Mouse (Mus musculus): ENCODE measurements around the gene Zmynd12. TPM values are rescaled to one million over a fixed set of nuclear protein-coding genes. Genes with fewer than 3 reads are reported as not detected.
A peak's percentile ranks its signal among the peaks of the same experiment; 100 is the strongest.

Zmynd12 gene
- total RNA-seq, 1 experiment from 2014 or later, result not detected

- ATAC-seq (replicated peaks; ENCODE audit: low read depth, poor library complexity, severe bottlenecking), result no peak
These were observed 19.9 kb downstream of the Zmynd12 start for GRCm38 (mm10) chr4:119442539-119442938.

GRCm38 (mm10) chr4:119447261-119447660 is 24.6 kb downstream of the Zmynd12 start:
- ATAC-seq (replicated peaks; ENCODE audit: low read depth, poor library complexity, severe bottlenecking), result no peak

GRCm38 (mm10) chr4:119447786-119448185 is 25.2 kb downstream of the Zmynd12 start:
- ATAC-seq (replicated peaks; ENCODE audit: low read depth, poor library complexity, severe bottlenecking), result no peak

GRCm38 (mm10) chr4:119450436-119450835 is 27.8 kb downstream of the Zmynd12 start:
- ATAC-seq (replicated peaks; ENCODE audit: low read depth, poor library complexity, severe bottlenecking), result no peak

GRCm38 (mm10) chr4:119453128-119453527 is 30.5 kb downstream of the Zmynd12 start:
- no peak for ATAC-seq (replicated peaks; ENCODE audit: low read depth, poor library complexity, severe bottlenecking)

- ATAC-seq (replicated peaks; ENCODE audit: low read depth, poor library complexity, severe bottlenecking), result no peak
These were observed 30.9 kb downstream of the Zmynd12 start for GRCm38 (mm10) chr4:119453533-119453932.

GRCm38 (mm10) chr4:119460296-119460695 is 37.7 kb downstream of the Zmynd12 start:
- ATAC-seq (replicated peaks; ENCODE audit: low read depth, poor library complexity, severe bottlenecking), result no peak

GRCm38 (mm10) chr4:119460728-119461141 is 38.1 kb downstream of the Zmynd12 start:
- no peak for ATAC-seq (replicated peaks; ENCODE audit: low read depth, poor library complexity, severe bottlenecking)

- ATAC-seq (replicated peaks; ENCODE audit: low read depth, poor library complexity, severe bottlenecking), result no peak
These were observed 39.8 kb downstream of the Zmynd12 start for GRCm38 (mm10) chr4:119462457-119462856.

GRCm38 (mm10) chr4:119462858-119463755 is 40.5 kb downstream of the Zmynd12 start:
- peak; percentile 29; the same call in 1 of the 2 replicates for ATAC-seq (replicated peaks; ENCODE audit: low read depth, poor library complexity, severe bottlenecking)

- peak; percentile 63 for ATAC-seq (replicated peaks; ENCODE audit: low read depth, poor library complexity, severe bottlenecking)
These were observed 41.3 kb downstream of the Zmynd12 start for GRCm38 (mm10) chr4:119463756-119464419.

GRCm38 (mm10) chr4:119465841-119466240 is 43.2 kb downstream of the Zmynd12 start:
- ATAC-seq (replicated peaks; ENCODE audit: low read depth, poor library complexity, severe bottlenecking), result no peak

- peak; percentile 69 for ATAC-seq (replicated peaks; ENCODE audit: low read depth, poor library complexity, severe bottlenecking)
These were observed 45.2 kb downstream of the Zmynd12 start for GRCm38 (mm10) chr4:119467720-119468380.

GRCm38 (mm10) chr4:119472545-119472944 is 49.9 kb downstream of the Zmynd12 start:
- no peak for ATAC-seq (replicated peaks; ENCODE audit: low read depth, poor library complexity, severe bottlenecking)

GRCm38 (mm10) chr4:119473150-119473549 is 50.5 kb downstream of the Zmynd12 start:
- ATAC-seq (replicated peaks; ENCODE audit: low read depth, poor library complexity, severe bottlenecking), result no peak

- ATAC-seq (replicated peaks; ENCODE audit: low read depth, poor library complexity, severe bottlenecking), result peak; percentile 22; the same call in 1 of the 2 replicates
These were observed 60.4 kb downstream of the Zmynd12 start for GRCm38 (mm10) chr4:119483051-119483450.

GRCm38 (mm10) chr4:119484882-119485281 is 62.3 kb downstream of the Zmynd12 start:
- no peak for ATAC-seq (replicated peaks; ENCODE audit: low read depth, poor library complexity, severe bottlenecking)

- ATAC-seq (replicated peaks; ENCODE audit: low read depth, poor library complexity, severe bottlenecking), result no peak
These were observed 67.1 kb downstream of the Zmynd12 start for GRCm38 (mm10) chr4:119489666-119490065.

GRCm38 (mm10) chr4:119490806-119491205 is 68.2 kb downstream of the Zmynd12 start:
- no peak for ATAC-seq (replicated peaks; ENCODE audit: low read depth, poor library complexity, severe bottlenecking)

GRCm38 (mm10) chr4:119492291-119492932 is 69.8 kb downstream of the Zmynd12 start, which contains the start of gene Rimkla:
Gene Rimkla, minus strand, starts transcription at chr4:119492628.
- ATAC-seq (replicated peaks; ENCODE audit: low read depth, poor library complexity, severe bottlenecking), result peak; percentile 76

All from common myeloid progenitor, adult 5-6 weeks (primary cell).